Comparison of ENCODE assay signal across 8 mouse cellular contexts in the genomic region with DNA sequence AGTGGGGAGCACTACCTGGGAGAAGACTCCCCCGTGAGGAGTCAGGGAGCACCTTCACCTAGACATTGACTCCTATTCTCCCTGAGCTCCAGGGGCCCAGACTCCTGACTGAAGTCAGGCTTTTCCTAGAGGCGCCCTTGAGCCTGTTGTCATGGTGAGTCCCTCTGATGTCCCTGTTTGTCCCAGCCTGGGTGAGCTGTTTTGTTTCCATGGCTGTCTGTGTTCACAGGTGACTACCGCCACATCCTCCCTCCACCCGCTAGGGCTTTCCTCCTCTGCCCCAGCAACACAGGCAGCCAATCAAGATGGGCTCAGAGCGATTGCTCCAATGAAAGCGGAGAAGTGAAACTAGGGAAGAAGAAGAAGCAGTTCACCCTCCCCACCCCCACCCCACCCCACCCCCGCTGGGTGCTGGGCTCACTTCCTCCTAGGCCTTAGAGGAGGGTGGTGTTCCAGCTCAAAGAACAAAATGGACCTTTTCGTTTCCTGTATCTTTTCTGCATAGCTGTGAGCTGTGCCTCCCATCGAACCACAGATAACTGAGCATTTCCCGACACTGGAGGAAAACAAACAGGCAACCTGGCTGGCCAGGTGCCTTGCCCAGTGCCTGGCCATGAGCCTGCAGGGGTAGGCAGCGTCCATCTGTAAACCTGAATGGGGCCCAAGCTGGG. TPM values are rescaled to one million over a fixed set of nuclear protein-coding genes. Genes with fewer than 3 reads are reported as not detected.
DNase-seq lines count a peak whose midpoint lies in the region; ATAC-seq and TF ChIP-seq lines count a peak whose summit lies in the region.

No protein-coding gene starts in this region.

- no peaks in the 10 kb centered on the region for H3K9me3 ChIP-seq in G1E (replicated peaks)
- no peaks in the 10 kb centered on the region for H3K9me3 ChIP-seq in hindbrain, embryonic 16.5 days (ENCODE audit: control insufficient read depth, low read length)

- peak overlapping the region; percentile 91 for H3K4me3 ChIP-seq in G1E (ENCODE audit: low read depth, low read length)
- peak overlapping the region; percentile 65 for H3K4me3 ChIP-seq in bone marrow macrophage, adult 2 months (ENCODE audit: insufficient read depth, low read length)
- H3K4me3 ChIP-seq in hindbrain, embryonic 16.5 days (ENCODE audit: low read length): no peak overlapping the region; the same call in 1 of the 2 replicates

- peak; percentile 67 for ATAC-seq in G1E (ENCODE audit: extremely low read depth, insufficient number of reproducible peaks, low FRiP score, poor library complexity, severe bottlenecking)
- peak; percentile 92 for ATAC-seq in hindbrain, embryonic 16.5 days

- H3K4me1 ChIP-seq in G1E (ENCODE audit: insufficient read depth, low read depth, low read length): peaks cover 75% of the 10 kb centered on the region
- H3K4me1 ChIP-seq in bone marrow macrophage, adult 2 months (ENCODE audit: control insufficient read depth, insufficient read depth, low read length): peaks cover 33% of the 10 kb centered on the region
- H3K4me1 ChIP-seq in hindbrain, embryonic 16.5 days (ENCODE audit: control insufficient read depth, insufficient read depth, low read depth, low read length): peaks cover 26% of the 10 kb centered on the region

- WGBS in hindbrain, embryonic 16.5 days: 28% methylated on average over 11 of the region's 11 CpGs

- H3K27ac ChIP-seq in bone marrow macrophage, adult 2 months (ENCODE audit: insufficient read depth, low read depth, low read length): peak overlapping the region; percentile 97
- H3K27ac ChIP-seq in hindbrain, embryonic 16.5 days (ENCODE audit: low read depth, low read length): peak overlapping the region; percentile 78

- no peak for TF ChIP-seq POLR2A in bone marrow macrophage, adult 2 months (IDR thresholded peaks at IDR 0.05; ENCODE audit: borderline replicate concordance, low read depth, low read length)

- DNase-seq in G1E (ENCODE audit: low spot score): peak; percentile 94
- peak; percentile 74 for DNase-seq in forelimb bud, embryonic 11.5 days (ENCODE audit: low read depth, low spot score)
- peak; percentile 62 for DNase-seq in left cerebral cortex, adult 11 months (ENCODE audit: low spot score)
- peak; percentile 96 for DNase-seq in lung, postnatal 25 days (ENCODE audit: low spot score)
- peak; percentile 67 to 69 for DNase-seq in right cerebral cortex, adult 2 months (ENCODE audit: low spot score in 2 of 2)
- DNase-seq in urinary bladder, postnatal 25 days (ENCODE audit: low spot score): peak; percentile 43

- H3K27me3 ChIP-seq in G1E (ENCODE audit: insufficient read depth, low read length): no peaks in the 10 kb centered on the region
- no peaks in the 10 kb centered on the region for H3K27me3 ChIP-seq in hindbrain, embryonic 16.5 days (replicated peaks; ENCODE audit: control insufficient read depth, insufficient read depth, low read length)

- TF ChIP-seq CTCF in G1E (IDR thresholded peaks at IDR 0.05; ENCODE audit: low read depth, low read length): no peak
- TF ChIP-seq CTCF in bone marrow macrophage, adult 2 months (IDR thresholded peaks at IDR 0.05; ENCODE audit: low read depth, low read length): no peak

- peak overlapping the region; percentile 41; the same call in 1 of the 2 replicates for H3K9ac ChIP-seq in hindbrain, embryonic 16.5 days (ENCODE audit: low read depth, low read length)

- H3K4me2 ChIP-seq in hindbrain, embryonic 16.5 days (ENCODE audit: low read length): peak overlapping the region; percentile 80

- peaks cover 68% of the 10 kb centered on the region for H3K36me3 ChIP-seq in G1E (replicated peaks)
- no peaks in the 10 kb centered on the region for H3K36me3 ChIP-seq in hindbrain, embryonic 16.5 days (ENCODE audit: control insufficient read depth, insufficient read depth, low read length)

RNA-seq across cellular contexts. Expression of a gene that starts 2.6 kb away (rescaled TPM):
- total RNA-seq in G1E (2014; fragmentation: Nextera tagmentation): 688 and 701 TPM in 2 replicates
- 142 and 164 TPM in 2 replicates for total RNA-seq in G1E (2017)
- polyA plus RNA-seq in G1E (2012): 838 and 989 TPM in 2 replicates
- 1,592 and 1,654 TPM in 2 replicates for polyA plus RNA-seq in bone marrow macrophage, adult 2 months (2012; ENCODE audit: insufficient read depth, insufficient read length, missing spikeins)
- polyA plus RNA-seq in hindbrain, embryonic 16.5 days (2015; fragmentation: Nextera tagmentation; extraction: Ambion mirVana): 85.7 and 88.9 TPM in 2 replicates

RNA-seq across cellular contexts. Expression of a gene that starts 19.0 kb away (rescaled TPM):
- total RNA-seq in G1E (2014; fragmentation: Nextera tagmentation) (not detected in 2 replicates), G1E (2017) (0.16 and 0.35 TPM in 2 replicates)
- polyA plus RNA-seq in G1E (2012): not detected in 2 replicates
- polyA plus RNA-seq in bone marrow macrophage, adult 2 months (2012; ENCODE audit: insufficient read depth, insufficient read length, missing spikeins): 0.63 and 1.5 TPM in 2 replicates
- polyA plus RNA-seq in hindbrain, embryonic 16.5 days (2015; fragmentation: Nextera tagmentation; extraction: Ambion mirVana): 6.8 and 8.6 TPM in 2 replicates

RNA-seq across cellular contexts. Expression of a gene that starts 22.9 kb away (rescaled TPM):
- not detected in 2 replicates for total RNA-seq in G1E (2014; fragmentation: Nextera tagmentation)
- total RNA-seq in G1E (2017): 0.33 TPM in 1 of 2 replicates, not detected in the other
- not detected in 2 replicates for polyA plus RNA-seq in G1E (2012)
- not detected in 2 replicates for polyA plus RNA-seq in bone marrow macrophage, adult 2 months (2012; ENCODE audit: insufficient read depth, insufficient read length, missing spikeins)
- 0.06 and 0.15 TPM in 2 replicates for polyA plus RNA-seq in hindbrain, embryonic 16.5 days (2015; fragmentation: Nextera tagmentation; extraction: Ambion mirVana)

RNA-seq across cellular contexts. Expression of a gene that starts 41.2 kb away (rescaled TPM):
- total RNA-seq in G1E (2014; fragmentation: Nextera tagmentation): 15.4 and 20.0 TPM in 2 replicates
- total RNA-seq in G1E (2017): 21.9 and 22.0 TPM in 2 replicates
- polyA plus RNA-seq in G1E (2012): 9.1 and 9.6 TPM in 2 replicates
- polyA plus RNA-seq in bone marrow macrophage, adult 2 months (2012; ENCODE audit: insufficient read depth, insufficient read length, missing spikeins): 25.9 and 29.7 TPM in 2 replicates
- polyA plus RNA-seq in hindbrain, embryonic 16.5 days (2015; fragmentation: Nextera tagmentation; extraction: Ambion mirVana): 14.1 and 17.3 TPM in 2 replicates

Comparison
In these comparisons a context has a peak if more than half of its experiments do, and no peak if none do; other contexts are left out.
1. DNase-seq: peak in every context shown above with its lines; median percentile 96 in lung, postnatal 25 days; 94 in G1E; 74 in forelimb bud, embryonic 11.5 days; 68 in right cerebral cortex, adult 2 months; 62 in left cerebral cortex, adult 11 months; 43 in urinary bladder, postnatal 25 days.